ENCODE assay signal across 8 mouse cellular contexts in genomic region chr16:17561128-17561750, GRCm38 (mm10). TPM values are rescaled to one million over a fixed set of nuclear protein-coding genes. Genes with fewer than 3 reads are reported as not detected.
DNase-seq lines count a peak whose midpoint lies in the region; ATAC-seq and TF ChIP-seq lines count a peak whose summit lies in the region.

TSS of gene Lrrc74b (minus strand) at chr16:17561247.

- peaks cover 41% of the 10 kb centered on the region for H3K4me1 ChIP-seq in G1E (ENCODE audit: insufficient read depth, low read depth, low read length)
- H3K4me1 ChIP-seq in hindbrain, embryonic 16.5 days (ENCODE audit: control insufficient read depth, insufficient read depth, low read depth, low read length) = peaks cover 14% of the 10 kb centered on the region
- peaks cover 32% of the 10 kb centered on the region for H3K4me1 ChIP-seq in liver, embryonic 13.5 days (replicated peaks)
- H3K4me1 ChIP-seq in neural tube, embryonic 12.5 days = peaks cover 31% of the 10 kb centered on the region
- H3K4me1 ChIP-seq in thymus, adult 2 months (replicated peaks; ENCODE audit: control insufficient read depth, insufficient read depth, low read length) = peaks cover 4% of the 10 kb centered on the region

- ATAC-seq in G1E (ENCODE audit: extremely low read depth, insufficient number of reproducible peaks, low FRiP score, poor library complexity, severe bottlenecking) = no peak
- peak; percentile 83 for ATAC-seq in hindbrain, embryonic 16.5 days
- ATAC-seq in liver, embryonic 13.5 days (ENCODE audit: low read depth) = no peak
- ATAC-seq in neural tube, embryonic 12.5 days (ENCODE audit: low FRiP score, low read depth) = peak; percentile 65

- peak within 1 kb of the TSS; percentile 72 for H3K27ac ChIP-seq in hindbrain, embryonic 16.5 days (ENCODE audit: low read depth, low read length)
- no peak within 1 kb of the TSS for H3K27ac ChIP-seq in liver, embryonic 13.5 days
- no peak within 1 kb of the TSS for H3K27ac ChIP-seq in neural tube, embryonic 12.5 days
- no peak within 1 kb of the TSS for H3K27ac ChIP-seq in thymus, adult 2 months (ENCODE audit: control insufficient read depth, insufficient read depth, low read length)

- WGBS in hindbrain, embryonic 16.5 days = 2% methylated on average over 22 of the region's 22 CpGs
- 11% methylated on average over 22 of the region's 22 CpGs for WGBS in liver, embryonic 13.5 days (ENCODE audit: insufficient replicate concordance)
- 1% methylated on average over 22 of the region's 22 CpGs for WGBS in neural tube, embryonic 12.5 days
- 14% methylated on average over 22 of the region's 22 CpGs for WGBS in thymus, adult 2 months

- H3K27me3 ChIP-seq in G1E (ENCODE audit: insufficient read depth, low read length) = peaks cover 72% of the 10 kb centered on the region
- peaks cover 3% of the 10 kb centered on the region; the same call in 1 of the 2 replicates for H3K27me3 ChIP-seq in hindbrain, embryonic 16.5 days (replicated peaks; ENCODE audit: control insufficient read depth, insufficient read depth, low read length)
- H3K27me3 ChIP-seq in liver, embryonic 13.5 days = peaks cover 59% of the 10 kb centered on the region
- H3K27me3 ChIP-seq in neural tube, embryonic 12.5 days (replicated peaks) = peaks cover 25% of the 10 kb centered on the region
- H3K27me3 ChIP-seq in thymus, adult 2 months (ENCODE audit: control insufficient read depth, insufficient read depth, low read length) = peaks cover 7% of the 10 kb centered on the region; the same call in 1 of the 2 replicates

- no peaks in the 10 kb centered on the region for H3K36me3 ChIP-seq in G1E (replicated peaks)
- no peaks in the 10 kb centered on the region for H3K36me3 ChIP-seq in hindbrain, embryonic 16.5 days (ENCODE audit: control insufficient read depth, insufficient read depth, low read length)
- H3K36me3 ChIP-seq in liver, embryonic 13.5 days = no peaks in the 10 kb centered on the region
- H3K36me3 ChIP-seq in neural tube, embryonic 12.5 days = no peaks in the 10 kb centered on the region
- no peaks in the 10 kb centered on the region for H3K36me3 ChIP-seq in thymus, adult 2 months (ENCODE audit: control insufficient read depth, insufficient read depth, low read length)

- intact Hi-C loops in gastrocnemius, postnatal 14 days (cut with DNase I; ENCODE audit: low total_unique reads) = no loop called here

- no peak for TF ChIP-seq POLR2A in brain, embryonic 14.5 days (IDR thresholded peaks at IDR 0.05; ENCODE audit: borderline replicate concordance, extremely low read depth, insufficient read depth, insufficient read length, poor library complexity, severe bottlenecking)
- no peak for TF ChIP-seq POLR2A in thymus, adult 2 months (IDR thresholded peaks at IDR 0.05; ENCODE audit: control insufficient read depth, extremely low read depth, insufficient read depth, low read length, poor library complexity)

- H3K9ac ChIP-seq in hindbrain, embryonic 16.5 days (ENCODE audit: low read depth, low read length) = peak within 1 kb of the TSS; percentile 46
- peak within 1 kb of the TSS; percentile 23; the same call in 1 of the 2 replicates for H3K9ac ChIP-seq in liver, embryonic 13.5 days
- no peak within 1 kb of the TSS for H3K9ac ChIP-seq in neural tube, embryonic 12.5 days

- H3K4me3 ChIP-seq in G1E (ENCODE audit: low read depth, low read length) = peak within 1 kb of the TSS; percentile 24; the same call in 1 of the 2 replicates
- peak within 1 kb of the TSS; percentile 30 for H3K4me3 ChIP-seq in hindbrain, embryonic 16.5 days (ENCODE audit: low read length)
- 0 out of 2 replicates have a peak within 1 kb of the TSS, but pooled peaks have one; percentile 11 for H3K4me3 ChIP-seq in liver, embryonic 13.5 days (replicated peaks)
- H3K4me3 ChIP-seq in neural tube, embryonic 12.5 days = peak within 1 kb of the TSS; percentile 21
- H3K4me3 ChIP-seq in thymus, adult 2 months (ENCODE audit: control insufficient read depth, insufficient read depth, low read length) = no peak within 1 kb of the TSS

- H3K4me2 ChIP-seq in hindbrain, embryonic 16.5 days (ENCODE audit: low read length) = peak within 1 kb of the TSS; percentile 52
- peak within 1 kb of the TSS; percentile 43 for H3K4me2 ChIP-seq in liver, embryonic 13.5 days
- H3K4me2 ChIP-seq in neural tube, embryonic 12.5 days (replicated peaks) = peak within 1 kb of the TSS; percentile 57

- TF ChIP-seq CTCF in G1E (IDR thresholded peaks at IDR 0.05; ENCODE audit: low read depth, low read length) = no peak
- no peak for TF ChIP-seq CTCF in brain, embryonic 14.5 days (IDR thresholded peaks at IDR 0.05; ENCODE audit: borderline replicate concordance, extremely low read depth, insufficient read depth, insufficient read length)
- TF ChIP-seq CTCF in thymus, adult 2 months (IDR thresholded peaks at IDR 0.05; ENCODE audit: borderline replicate concordance, control insufficient read depth, extremely low read depth, insufficient read depth, low read length, poor library complexity) = no peak

- no peak for DNase-seq in G1E (ENCODE audit: low spot score)
- DNase-seq in brain, embryonic 14.5 days (ENCODE audit: low read depth) = peak; percentile 85
- DNase-seq in gastrocnemius, postnatal 14 days = peak; percentile 84
- DNase-seq in liver, embryonic 13.5 days = no peak
- DNase-seq in thymus, adult 2 months = no peak
- DNase-seq in cerebellum, adult 9-11 months = no peak

- H3K9me3 ChIP-seq in G1E (replicated peaks) = no peaks in the 10 kb centered on the region
- H3K9me3 ChIP-seq in hindbrain, embryonic 16.5 days (ENCODE audit: control insufficient read depth, low read length) = no peaks in the 10 kb centered on the region
- no peaks in the 10 kb centered on the region for H3K9me3 ChIP-seq in liver, embryonic 13.5 days (replicated peaks)
- H3K9me3 ChIP-seq in neural tube, embryonic 12.5 days = no peaks in the 10 kb centered on the region

RNA-seq across cellular contexts. Expression of gene Lrrc74b, which starts in this region (rescaled TPM):
- total RNA-seq in G1E (2014; fragmentation: Nextera tagmentation) (0.53 TPM in 1 of 2 replicates, not detected in the other), G1E (2017) (0.17 and 0.33 TPM in 2 replicates)
- polyA plus RNA-seq in G1E (2012) = 0.03 TPM in 1 of 2 replicates, not detected in the other
- polyA plus RNA-seq in brain, embryonic 14.5 days (2012; rRNA removed) = 0.47 and 0.78 TPM in 2 replicates
- total RNA-seq in gastrocnemius, postnatal 14 days (2021) = 1 to 10 TPM; 1.5 to 1.6 TPM
- 1.7 and 1.8 TPM in 2 replicates for polyA plus RNA-seq in hindbrain, embryonic 16.5 days (2015; fragmentation: Nextera tagmentation; extraction: Ambion mirVana)
- not detected in 2 replicates for polyA plus RNA-seq in liver, embryonic 13.5 days (2015; fragmentation: Nextera tagmentation; extraction: Ambion mirVana)
- polyA plus RNA-seq in neural tube, embryonic 12.5 days (2016; fragmentation: Nextera tagmentation; extraction: Ambion mirVana) = 0.24 TPM in 2 replicates
- polyA plus RNA-seq in thymus, adult 2 months (2012; rRNA removed) = 0.10 and 0.11 TPM in 2 replicates

Comparison
In these comparisons a context has a peak if more than half of its experiments do, and no peak if none do; other contexts are left out.
1. Peak in DNase-seq in brain, embryonic 14.5 days; RNA of the gene not detected or under 1 TPM.
2. Peak in ATAC-seq, H3K4me3 ChIP-seq and H3K4me2 ChIP-seq in neural tube, embryonic 12.5 days; RNA of the gene not detected or under 1 TPM.